Mouse (Mus musculus) liver, postnatal 0 days (tissue): ENCODE measurements around the gene Hist1h1a.

Experiments used
- CTCF ChIP-seq: sonication (generic); IDR thresholded peaks from 2 replicates; pipeline ENCODE4 v1.5.1; 2016; ENCODE audit warnings: antibody characterized with exemption, low read depth
- EP300 ChIP-seq: IDR thresholded peaks from 2 replicates; pipeline ENCODE4 v1.6.1; 2016; ENCODE audit warnings: antibody characterized with exemption, low read depth, mild to moderate bottlenecking

GRCm38 (mm10) chr13:23757921-23758320, 5.5 kb upstream of the Hist1h1a start:
- TF ChIP-seq CTCF (no peak), EP300 (no peak)
